Mouse (Mus musculus) layer of hippocampus, adult 9-11 months (tissue): ENCODE results near the gene Fam193a.
A peak's percentile ranks its signal among the peaks of the same experiment; 100 is the strongest.

Source experiments
- DNase-seq: peaks from one replicate; pipeline ENCODE4 v3.0.0; 2022

The Fam193a gene

DNA sequence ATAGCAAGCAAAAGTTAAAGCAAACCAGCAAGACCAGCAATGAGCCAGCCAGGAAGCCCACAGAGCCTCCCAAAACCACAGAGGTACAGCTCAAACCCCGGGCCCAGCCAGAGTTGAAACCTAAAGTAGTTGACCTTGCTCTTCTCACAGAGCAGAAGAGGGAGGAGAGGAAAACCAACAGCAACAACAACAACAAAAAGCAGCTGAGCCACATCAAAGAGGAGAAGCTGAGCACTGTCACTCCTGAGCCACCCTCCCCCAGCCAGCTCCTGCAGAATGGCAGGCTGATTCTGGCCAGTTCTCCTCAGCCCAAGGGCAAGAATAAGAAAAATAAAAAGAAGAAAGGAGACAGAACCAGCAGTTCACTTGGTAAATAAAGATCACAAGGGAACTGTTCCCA is 96.3 kb downstream of the Fam193a start:
- no peak for DNase-seq

DNA sequence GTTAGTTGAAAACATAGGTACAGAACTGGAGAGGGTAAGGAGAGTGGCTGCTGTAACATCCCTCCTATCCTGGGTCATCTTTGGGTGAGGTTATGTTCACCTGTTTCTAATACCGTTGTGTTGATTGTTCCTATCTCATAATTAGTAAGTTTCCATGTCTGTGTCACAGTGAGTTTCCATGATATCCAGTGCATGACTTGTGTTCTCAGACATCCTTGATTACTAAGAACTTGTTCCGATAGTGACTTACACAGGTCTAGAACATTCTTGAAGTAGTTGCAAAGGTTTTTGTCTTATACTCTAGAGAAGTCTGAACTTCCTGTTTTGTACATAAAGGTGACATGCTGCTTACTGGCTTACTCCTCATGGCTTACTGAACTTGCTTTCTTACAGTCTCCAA is 96.9 kb downstream of the Fam193a start:
- DNase-seq: no peak

DNA sequence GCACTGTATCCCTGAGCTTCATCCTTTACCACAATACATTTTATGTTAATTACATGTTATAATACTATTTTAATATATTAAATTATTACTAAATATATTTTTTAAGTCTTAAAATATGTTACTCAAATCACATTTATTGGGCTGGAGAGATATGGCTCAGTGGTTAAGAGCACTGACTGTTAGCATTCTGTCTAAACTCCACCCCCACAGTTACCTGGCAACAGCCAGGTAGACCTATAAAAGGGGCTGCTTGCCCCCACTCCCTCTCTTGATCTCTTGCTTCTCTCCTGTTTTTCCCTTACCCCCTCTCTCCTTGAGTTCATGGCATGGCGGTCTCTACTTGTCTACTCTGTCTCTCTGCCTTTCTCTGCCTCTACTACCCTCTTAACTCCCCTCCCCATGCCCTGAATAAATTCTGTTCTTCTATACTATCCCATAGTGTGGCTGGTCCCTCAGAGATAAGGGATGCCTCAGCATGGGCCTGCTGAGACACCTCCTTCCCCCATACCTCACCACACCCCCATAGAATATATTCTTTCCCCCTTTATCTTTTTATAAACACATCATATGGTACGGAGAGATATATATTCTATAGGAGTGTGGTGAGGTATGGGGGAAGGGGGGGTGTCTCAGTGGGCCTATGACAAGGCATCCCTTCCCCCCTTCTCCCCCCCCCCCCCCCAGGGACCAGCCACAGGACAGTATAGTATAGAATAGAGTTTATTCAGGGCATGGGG is 98.5 kb downstream of the Fam193a start:
- no peak for DNase-seq

DNA sequence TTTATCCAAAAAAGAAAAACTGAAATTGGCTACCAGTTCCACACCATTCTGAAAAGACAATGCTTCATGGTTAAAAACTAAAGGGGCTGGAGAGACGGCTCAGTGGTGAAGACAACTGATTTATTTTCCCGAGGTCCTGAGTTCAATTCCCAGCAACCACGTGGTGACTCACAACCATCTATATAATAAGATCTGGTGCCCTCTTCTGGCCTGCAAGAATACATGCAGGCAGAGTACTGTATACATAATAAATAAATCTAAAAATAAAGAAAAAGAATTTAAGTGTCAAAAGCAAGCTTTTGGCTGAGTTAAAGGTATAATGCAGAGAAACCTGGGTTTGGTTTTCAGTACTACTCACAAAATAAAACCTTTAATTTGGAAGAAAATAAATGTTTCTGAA is 111.2 kb downstream of the Fam193a start:
- DNase-seq: no peak

DNA sequence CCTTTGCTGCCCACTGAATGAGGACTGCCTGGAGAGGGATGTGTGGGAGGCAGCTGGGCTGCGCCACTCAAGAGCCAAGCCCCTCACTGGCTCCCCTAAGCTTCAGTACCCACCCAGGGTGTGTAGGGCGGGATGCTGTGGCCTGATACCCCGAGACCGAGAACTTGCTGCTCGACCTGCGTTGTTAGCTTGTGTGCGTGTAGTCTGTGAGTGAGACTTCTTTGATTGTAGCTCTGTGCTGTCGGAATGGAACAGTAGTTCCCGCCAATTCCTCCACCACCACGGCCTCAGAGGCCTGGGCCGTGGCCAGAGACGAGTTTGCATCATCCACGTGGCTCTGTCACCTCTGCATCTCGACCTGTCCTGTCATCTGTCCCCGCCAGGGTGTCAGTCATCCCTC is 116.0 kb downstream of the Fam193a start:
- no peak for DNase-seq

DNA sequence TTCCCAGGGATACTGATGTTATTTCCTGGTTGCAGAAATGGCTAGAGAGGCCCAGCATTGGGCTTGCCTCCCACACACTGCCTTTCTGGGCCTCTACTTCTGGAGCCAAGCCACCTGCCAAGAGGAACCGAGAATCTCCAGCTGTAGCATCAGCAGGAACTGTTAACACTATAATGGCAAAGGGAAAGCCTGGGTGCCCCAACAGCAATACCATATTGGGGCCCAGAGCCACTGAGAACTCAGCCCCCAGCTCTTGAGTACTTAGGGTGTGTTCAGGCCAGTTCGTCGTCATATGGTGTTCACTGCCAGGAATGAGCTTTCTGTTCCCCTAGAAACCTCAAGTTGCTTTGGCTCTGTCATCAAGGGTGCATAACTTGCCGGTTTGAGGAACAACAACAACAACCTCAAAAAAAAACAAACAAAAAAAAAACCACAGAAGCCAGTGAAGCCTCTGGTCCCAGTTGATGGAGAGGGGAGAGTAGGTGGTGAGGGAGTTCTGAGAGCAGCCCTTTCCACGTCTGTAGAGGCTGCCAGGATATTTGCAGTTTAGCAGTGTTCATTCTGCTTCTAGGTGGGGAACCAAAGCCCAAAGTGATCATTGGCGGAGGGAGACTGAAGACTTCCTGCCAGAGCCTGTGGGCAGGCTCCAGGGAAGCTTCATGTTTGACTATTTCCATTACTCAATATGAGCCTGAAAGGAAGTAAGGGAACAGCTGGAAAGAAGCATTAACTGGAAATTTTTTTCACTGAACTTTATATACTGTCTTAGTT is 117.8 kb downstream of the Fam193a start:
- peak; percentile 67 for DNase-seq

DNA sequence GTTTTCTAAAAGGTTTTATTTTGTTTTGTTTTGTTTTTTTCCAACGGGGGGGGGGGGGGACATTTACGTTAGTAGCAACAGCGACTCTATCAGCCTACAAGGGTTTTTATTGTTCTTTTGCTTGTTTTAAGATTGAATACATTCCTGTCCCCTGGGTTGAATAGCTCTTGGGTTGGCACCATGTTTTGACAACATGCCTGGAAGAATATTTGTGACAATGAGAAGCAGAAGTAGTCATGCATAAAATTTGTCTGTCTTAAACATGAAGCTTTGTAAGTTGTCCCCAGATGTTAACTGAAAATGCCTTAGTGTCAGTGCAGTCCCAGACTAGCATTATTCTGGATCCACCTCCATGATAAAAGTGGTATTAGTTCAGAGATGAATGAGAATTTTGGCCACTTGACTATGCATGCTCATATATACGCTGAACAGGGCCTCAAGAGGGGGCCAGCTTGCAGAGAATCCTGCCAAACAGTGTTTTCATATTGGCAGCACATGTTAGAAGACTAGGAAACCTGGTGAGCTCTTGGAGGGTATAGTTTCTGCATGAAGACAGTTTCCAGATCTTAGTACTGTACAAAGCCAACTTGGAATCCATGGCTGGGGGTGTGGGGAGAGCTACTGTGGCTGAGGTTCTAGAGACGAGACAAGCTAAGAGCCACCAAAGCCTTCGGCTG is 119.1 kb downstream of the Fam193a start:
- DNase-seq: no peak

DNA sequence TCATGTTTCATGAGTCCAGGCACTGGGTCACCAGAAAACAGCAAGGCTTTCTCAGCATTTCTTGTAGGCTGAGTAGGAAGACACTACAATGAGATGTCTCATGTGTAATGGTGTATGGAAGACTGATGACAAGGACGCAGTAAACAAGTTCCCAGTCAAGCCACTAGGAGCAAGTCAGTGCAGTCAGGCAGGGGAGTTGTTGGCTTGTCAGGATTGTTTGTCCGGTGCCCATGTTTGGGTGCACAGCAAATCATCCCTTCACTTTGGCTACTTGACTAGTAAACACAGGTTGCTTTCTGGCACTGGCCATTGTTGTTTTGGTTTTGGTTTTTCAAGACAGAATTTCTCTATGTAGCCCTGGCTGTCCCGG is 119.7 kb downstream of the Fam193a start:
- DNase-seq: no peak

DNA sequence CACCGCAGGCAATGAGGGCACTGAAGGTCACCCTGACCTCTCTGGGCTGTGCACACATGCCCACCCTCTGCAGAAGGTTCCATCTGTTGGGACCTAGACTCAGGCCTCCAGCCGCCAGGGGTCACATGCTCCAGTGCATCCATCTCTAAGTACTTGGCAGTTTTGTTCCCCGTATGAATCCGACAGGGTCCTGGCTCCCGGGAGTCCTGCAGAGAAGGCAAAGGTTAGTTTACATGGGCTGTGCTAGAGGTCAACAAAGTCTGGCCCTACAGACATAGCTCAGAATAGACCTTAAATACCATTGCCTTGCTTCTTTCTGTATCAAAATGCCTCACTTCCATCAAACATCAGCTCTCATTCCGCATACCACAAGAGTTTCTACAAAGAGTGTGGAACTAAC is 127.0 kb downstream of the Fam193a start:
- no peak for DNase-seq

DNA sequence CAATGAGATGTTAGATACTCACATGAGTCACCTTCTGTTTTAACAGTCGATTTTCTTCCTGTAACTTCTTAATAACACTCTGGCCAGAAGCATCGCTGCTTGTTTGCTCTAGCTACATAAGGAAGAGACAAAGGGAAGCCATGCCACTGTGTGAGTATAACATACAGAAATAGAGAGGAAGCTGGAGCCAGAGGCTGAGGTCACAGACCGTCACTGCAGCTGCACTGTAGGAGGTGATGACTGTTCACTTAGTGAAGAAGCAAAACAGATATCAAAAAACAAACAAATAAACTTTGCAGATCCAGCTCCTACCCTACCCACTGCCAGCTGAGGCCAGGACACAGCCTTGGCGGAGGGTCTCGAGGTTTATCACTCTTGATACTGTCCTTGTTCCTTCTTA is 131.2 kb downstream of the Fam193a start:
- DNase-seq: no peak

DNA sequence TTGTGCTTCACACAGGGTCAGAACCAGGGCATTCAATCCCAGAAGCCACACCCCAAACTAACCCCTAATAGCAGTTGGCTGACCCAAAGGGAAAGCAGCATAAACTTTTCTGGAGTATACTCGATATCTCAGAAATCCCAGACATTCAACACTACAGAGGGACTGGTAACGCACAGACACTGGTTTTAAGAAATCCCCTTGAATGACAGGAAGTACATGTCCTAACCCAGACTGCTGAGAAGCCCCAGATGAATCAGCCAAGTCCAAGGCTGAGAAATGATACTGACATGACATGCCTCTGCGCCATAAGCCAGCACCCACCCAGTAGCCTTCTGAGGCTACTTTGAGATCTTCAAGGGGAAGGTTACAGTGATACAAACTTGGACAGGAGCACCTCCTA is 131.9 kb downstream of the Fam193a start:
- no peak for DNase-seq

DNA sequence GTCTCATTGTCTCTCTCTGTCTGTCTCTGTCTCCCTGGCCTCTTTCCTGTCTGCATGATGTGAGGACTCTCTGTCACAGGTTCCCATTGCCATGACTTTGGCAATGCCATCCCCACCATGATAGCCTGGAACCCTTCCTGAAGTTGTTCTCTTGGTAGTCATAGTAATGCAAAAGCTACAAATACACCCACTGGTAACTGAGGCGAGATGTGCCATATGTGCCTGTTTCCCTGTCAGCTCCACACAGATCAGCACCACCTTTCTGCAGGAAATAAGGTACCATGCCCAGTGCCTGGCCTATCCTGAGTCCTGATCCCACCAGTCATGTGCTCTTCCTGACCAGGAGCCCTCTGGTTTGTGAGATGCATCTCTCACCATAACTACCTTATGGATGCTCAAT is 132.7 kb downstream of the Fam193a start:
- peak; percentile 67 for DNase-seq

DNA sequence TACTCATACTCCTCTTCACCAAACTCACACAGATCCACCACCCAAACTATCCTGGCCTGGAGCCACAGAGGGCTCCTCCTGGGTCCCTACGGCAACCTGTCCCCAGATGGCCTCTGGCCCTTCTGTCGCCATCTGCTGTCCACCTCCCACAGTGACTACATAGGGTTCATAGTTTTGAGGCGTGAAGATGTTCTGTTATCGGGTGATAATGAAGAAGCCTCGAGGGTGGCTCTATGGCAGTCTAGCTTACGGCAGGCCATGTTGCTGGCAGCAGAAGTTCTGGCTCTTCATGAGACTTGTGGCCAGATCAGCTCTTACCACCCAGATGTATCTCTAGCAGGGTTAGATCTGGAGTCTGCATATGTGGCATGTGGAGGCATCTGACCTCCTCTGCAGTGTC is 133.1 kb downstream of the Fam193a start:
- no peak for DNase-seq

DNA sequence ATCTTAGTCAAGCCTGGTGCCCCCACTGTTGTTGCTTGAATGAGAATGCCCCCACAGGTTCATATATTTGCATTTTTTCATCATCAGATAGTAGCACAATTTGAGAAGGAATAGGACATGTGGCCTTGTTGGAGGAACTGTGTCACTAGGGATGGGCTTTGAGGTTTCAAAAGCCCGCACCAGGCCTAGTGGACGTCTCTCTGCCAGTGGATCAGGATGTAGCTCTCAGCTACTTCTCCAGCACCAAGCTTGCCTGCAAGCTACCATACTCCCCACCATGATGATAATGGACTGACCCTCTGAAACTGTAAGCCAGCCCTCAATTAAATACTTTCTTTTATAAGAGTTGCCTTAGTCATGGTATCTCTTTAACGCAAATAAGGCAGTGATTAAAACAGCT is 142.8 kb downstream of the Fam193a start:
- no peak for DNase-seq

DNA sequence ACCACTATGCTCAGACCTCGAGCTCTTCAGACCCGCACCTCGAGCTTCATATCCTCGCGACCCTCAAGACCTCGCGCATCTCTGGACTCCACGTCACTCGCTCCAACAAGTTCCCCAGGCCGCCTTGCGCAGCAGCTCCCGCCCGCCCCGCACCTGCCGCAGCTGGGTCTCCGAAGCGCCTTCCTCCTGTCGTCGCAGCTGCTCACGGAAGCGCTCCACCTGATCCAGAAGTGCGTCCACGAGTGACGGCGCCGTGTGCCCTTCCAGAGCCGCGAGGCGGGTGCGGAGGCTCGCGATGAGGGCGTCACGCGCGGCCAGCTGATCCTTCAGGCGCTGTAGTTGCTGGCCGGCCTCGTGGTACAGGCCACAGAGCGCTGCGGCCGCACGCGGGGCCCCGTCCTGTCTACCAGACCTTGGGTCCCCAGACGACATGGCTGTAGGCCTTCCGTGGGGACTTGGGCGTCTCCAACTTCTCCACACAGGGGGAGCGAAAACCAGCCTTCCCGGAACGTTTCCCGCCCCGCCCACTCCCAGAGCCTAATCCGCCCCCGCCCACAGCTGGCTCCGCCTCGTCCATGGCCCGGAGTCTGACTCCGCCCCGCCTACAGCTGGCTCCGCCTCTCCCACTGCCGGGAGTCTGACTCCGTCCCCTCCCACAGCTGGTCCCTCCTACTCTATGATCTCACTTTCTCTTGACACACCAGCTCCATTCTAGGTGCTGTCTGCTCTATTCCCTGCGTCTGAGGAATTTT is 143.9 kb downstream of the Fam193a start, which contains the start of gene Tnip2:
TSS of gene Tnip2 (minus strand) at position 526 of the 752 bp plus-strand sequence.
- DNase-seq: peak; percentile 96

DNA sequence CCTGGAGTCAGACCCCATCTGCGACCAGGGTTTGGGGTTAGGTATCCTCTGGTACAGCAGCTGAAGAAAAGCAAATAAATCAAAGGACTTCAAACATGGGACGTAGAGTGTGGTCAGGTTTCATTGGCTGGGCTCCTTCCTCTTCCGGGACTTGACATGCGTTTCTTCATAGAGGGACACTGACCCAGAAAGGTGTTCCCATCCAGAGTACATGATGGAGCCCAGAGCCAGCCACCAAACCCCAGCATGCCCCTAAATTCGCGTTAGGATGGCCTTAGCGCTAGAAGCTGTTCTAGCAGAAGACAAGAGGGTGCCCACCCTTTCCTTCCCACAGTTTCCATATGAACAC is 144.5 kb downstream of the Fam193a start:
- no peak for DNase-seq

DNA sequence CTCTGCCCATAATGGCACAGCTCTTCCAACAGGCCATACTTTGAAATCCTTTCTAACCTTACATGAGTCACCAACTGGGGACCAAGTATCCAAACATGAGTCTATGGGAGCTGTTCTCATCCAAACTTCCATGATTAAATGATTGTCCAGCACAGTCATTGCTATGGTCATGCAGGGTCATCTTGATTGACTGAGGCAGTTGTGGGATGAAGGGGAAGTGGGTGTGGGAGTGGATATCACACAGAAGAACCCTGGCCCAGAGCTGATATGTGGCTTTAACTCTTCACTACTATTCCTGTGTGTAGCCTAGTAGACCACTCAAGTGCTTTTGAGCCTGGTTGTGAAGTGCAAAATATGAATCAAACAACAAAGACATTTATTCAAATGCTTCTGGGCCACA is 145.4 kb downstream of the Fam193a start:
- no peak for DNase-seq

DNA sequence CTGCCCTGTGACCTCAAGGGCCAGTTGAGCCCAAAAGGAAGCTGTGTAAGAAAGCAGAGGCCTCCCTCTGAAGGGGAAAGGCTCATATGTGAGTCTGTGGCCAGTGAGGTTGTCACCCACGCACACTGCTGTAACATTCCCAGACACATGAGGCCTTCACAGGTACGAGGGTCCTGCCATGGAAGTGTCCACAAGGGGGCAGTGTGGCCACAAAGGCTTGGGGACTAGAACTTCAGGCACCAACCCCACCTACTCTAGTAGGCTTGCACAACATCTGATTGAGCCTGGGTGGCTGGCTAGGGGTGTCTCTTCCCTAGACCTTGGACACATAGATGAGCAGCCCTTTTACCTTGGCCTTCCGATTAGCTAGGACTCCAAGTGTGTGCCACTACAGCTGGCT is 148.2 kb downstream of the Fam193a start:
- DNase-seq: peak; percentile 80

DNA sequence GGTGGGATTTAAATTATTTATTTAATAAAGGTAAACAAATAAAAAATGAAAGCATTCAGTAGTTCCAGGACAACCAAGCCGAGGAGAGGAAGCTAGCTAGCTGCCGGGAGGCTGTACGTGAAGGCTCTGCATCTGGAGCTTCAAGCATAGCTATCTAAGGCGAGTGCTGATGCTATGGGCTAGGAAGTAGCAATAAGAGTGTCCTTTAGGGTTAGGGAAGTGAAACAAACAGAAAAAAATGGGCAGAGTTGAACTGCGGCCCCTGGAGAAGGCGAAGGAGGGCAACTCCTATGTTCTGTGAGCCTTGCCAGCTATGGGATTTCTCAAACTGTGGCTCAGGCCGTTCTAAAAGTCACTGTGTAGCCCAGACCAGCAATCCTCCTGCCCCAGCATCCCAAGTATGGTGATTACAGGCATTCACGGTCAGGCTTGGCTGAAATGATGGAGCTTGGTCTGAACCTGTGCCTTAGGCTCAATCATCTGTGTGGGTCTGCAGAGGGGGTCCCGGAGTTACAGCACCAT is 149.7 kb downstream of the Fam193a start:
- DNase-seq: peak; percentile 70

DNA sequence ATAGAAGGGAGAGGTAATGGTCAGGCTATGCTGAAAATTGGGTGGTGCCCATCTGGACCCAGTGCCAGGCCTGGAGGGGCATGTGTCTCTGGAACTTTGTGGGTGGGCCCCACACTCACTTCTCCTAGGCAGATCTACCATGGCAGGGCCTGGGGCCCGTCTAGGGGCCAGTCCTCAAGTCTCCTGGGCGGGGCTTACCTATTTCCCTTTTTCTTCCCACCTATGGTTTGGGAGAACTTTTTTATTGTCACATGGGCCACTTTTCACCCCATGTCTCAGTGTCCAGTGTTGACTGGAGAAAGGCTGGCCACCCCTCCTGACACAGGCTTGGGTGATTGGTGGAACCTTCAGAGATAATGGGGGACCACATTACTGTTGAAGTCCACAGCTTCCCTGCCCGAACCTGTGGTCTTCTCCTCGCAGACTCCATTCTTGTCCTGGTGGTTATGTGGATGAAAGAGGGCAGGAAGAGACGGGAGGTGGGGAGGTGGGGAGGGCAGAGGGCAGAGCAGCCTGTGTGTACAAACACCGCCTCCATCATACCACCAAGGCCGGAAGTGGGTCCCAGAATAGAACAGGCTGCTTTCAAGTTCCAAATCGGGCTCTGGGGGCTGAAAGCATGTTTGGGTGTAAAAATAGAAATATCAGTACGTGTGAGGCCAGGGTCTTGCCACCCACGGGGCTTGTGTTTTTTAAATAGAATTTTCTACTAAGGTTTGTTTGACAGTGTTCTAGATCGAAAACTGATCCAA is 150.9 kb downstream of the Fam193a start:
- DNase-seq: peak; percentile 87

DNA sequence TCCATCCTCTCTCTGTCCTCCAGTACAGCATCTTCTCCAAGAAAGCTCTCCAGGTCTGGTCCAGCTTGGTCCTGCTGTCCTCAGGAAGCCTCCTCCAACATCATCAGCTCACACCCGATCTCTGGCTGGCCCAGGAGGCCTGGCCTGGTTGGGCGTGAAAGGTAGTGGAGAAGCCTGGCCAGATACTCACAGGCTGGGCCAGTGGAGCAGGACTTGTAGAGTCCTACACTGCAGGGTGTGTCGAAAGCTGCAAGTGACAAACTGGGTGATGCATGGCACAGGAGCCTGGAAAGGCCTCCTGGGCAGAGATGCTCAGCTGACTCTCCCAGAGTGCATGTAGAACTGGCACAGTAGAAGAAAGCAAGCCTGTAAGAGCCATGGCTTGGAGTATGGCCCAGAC is 151.6 kb downstream of the Fam193a start:
- no peak for DNase-seq

DNA sequence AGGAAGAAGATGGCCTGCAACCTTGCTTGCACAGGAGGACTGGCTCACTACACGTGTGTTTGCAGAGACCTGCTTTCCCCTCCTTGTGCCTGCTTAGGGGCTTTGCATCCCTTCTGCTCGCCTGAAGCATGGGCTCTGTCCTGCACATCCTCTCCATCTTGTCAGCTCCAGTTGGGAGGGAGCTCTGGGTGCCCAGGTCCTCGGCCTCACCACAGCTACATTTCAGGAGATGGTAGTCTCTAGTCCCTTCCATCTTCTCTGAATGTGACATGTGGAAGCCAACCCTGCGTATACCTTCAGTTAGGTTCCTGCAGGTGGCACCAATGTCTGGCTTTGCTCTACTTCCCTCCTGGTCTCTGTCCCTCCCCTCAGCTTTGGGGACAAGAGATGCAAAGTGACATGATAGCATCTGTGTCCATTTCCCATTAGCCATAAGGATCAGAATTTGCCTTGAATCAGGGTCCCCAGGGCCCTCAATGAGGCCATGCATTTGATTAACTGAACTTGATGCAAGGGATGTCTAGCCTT is 154.3 kb downstream of the Fam193a start:
- DNase-seq: no peak
